Mouse (Mus musculus): ENCODE results near the gene Ptprk.

Ptprk gene

DNA sequence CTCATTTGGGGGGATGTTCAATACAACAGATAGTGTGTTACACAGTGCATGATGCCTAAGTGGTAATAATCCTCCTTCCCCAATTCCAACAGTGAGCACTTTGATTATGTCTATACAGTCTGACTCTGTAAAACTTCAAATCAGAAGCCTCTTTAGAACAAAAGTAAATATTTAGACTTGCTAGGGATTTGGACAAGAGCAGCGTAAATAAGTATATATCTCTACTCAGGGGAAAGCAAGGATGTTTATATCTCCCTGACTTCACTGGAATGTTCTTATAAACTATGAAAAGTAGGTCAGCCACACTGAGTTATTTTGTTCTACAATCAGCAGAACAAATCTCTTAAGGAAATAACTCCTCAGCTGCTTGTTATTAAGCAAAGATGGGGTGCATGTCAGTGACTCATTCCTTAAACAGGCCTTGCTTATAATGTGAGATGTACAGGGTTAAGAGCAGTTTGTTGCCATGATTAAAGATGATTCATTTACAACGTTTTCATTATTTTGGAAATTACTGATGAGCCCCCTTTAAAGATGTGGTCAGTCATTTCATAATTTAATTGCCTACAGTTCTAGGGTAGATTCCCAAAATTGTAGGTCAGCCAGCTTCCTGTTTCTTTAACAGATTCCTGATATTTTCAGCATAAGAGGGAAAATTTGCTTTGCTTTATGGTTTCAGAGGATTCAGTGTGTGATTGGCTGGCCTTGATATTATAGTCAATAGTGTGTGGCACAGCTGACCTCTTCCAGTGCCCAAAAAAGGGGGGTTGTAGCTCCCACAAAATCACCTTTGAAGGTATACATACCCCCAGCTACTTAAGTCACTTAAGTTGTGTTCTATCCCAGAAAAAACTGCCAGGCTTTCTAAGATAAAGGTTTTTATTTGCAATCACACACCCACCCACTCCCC lies 321.2 kb downstream of the Ptprk start:
- DNase-seq (ENCODE audit: extremely low read depth, low read depth), result no peak

- DNase-seq (ENCODE audit: extremely low read depth, low read depth), result no peak
Measured at GRCm38 (mm10) chr10:28396520-28396915, 321.9 kb downstream of the Ptprk start.

GRCm38 (mm10) chr10:28401796-28402195 lies 327.2 kb downstream of the Ptprk start:
- DNase-seq (ENCODE audit: extremely low read depth, low read depth), result no peak

GRCm38 (mm10) chr10:28408980-28409379 lies 334.4 kb downstream of the Ptprk start:
- DNase-seq (ENCODE audit: extremely low read depth, low read depth), result no peak

DNA sequence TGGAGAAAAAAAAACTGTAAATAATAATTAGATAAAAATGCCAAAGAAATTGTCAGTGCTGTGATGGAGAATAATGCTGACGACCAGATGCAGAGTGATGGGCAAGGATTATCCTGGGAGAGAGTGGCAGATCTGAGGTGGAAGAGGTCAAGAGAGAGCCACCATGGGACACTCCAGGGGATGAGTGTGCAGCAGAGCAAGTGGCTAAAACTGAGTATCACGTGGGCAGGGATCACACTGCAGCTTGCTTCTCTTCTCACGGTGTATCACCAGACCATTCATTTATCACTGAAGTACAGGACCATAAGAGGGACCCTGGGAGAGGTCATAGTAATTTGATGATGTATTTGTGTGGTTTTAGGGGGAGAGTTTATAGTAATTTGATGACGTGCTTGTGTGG lies 340.2 kb downstream of the Ptprk start:
- DNase-seq (ENCODE audit: extremely low read depth, low read depth), result no peak

DNA sequence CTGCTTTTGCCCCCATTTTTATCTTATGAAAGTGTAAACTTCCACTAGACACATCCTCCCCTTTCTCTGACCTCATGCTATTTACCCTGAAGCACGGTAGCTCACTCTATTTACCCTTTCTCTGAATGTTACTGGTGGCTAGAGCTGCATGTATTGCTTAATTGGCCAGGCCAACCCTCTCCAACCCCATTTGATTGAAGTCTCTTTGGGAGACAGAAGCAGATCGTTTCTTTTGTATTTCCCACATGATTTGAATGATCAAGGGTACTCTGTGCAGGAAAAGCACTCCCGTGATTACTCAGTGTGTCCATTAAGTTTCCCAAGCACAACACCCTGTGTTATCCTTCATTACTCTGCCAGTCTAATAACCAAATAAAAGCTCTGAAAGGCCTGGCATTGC lies 348.0 kb downstream of the Ptprk start:
- DNase-seq (ENCODE audit: extremely low read depth, low read depth), result no peak

DNA sequence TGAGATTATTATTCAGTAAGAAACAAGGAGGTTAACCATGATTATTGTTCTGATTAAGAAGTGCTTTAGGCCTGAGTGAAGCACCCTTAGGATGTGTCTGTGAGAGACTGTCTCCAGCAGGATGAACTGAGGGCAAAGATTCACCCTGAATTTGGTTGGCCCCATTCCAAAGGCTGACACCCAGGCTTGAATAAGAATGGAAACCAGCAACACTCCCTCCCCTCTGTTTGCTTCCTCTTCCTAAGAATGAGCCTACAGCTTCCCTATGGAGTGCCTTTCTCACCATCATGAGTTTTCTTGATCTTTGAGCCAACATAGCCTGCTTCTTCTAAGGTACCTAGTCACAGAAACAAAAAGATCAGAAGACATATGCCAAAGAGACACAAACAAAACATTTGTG lies 350.8 kb downstream of the Ptprk start:
- DNase-seq (ENCODE audit: extremely low read depth, low read depth), result no peak

DNA sequence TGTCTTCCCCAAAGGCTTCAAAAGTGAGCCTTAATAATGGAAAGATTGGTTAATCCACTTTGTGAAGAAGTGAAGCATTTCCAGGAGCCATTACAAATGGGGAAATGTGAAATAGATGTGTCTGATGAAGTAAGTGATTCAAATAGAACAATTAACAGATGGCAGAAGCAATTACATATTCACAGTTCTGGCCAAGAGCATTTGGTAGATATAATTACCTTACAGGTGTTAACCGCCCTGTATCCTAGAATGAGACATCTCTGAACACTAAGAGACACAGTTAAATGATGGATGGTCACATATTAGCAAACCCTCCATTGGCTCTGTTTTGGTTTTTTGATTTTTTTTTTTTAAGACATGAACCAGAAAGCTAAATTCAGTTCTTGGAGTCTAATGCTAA lies 361.5 kb downstream of the Ptprk start:
- no peak for DNase-seq (ENCODE audit: extremely low read depth, low read depth)

DNA sequence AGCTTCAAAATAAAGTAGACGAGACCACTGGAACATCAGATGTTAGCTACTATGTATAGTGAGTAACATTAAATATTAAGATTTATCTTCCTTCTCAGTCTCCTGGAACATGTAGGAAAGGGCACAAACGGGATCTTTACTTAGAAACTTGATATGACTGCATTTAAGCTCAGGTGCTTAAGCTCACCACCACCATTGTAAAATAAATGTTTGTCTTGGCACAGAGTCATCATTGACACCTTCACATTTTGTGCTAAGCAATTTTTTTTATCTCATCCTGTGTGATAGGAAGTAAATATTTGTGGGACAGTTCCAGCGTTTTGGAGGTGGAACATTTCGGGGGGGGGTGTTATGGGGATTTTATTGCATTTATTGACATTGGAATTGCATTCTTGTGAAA lies 375.2 kb downstream of the Ptprk start:
- no peak for DNase-seq (ENCODE audit: extremely low read depth, low read depth)

- no peak for DNase-seq (ENCODE audit: extremely low read depth, low read depth)
Measured at GRCm38 (mm10) chr10:28450642-28451041, 376.0 kb downstream of the Ptprk start.

GRCm38 (mm10) chr10:28458027-28458426 lies 383.4 kb downstream of the Ptprk start:
- no peak for DNase-seq (ENCODE audit: extremely low read depth, low read depth)

- no peak for DNase-seq (ENCODE audit: extremely low read depth, low read depth)
Measured at GRCm38 (mm10) chr10:28459963-28460362, 385.3 kb downstream of the Ptprk start.

GRCm38 (mm10) chr10:28463706-28464105 lies 389.1 kb downstream of the Ptprk start:
- DNase-seq (ENCODE audit: extremely low read depth, low read depth), result peak; percentile 96

- no peak for DNase-seq (ENCODE audit: extremely low read depth, low read depth)
Measured at GRCm38 (mm10) chr10:28464766-28465548, 390.3 kb downstream of the Ptprk start.

DNA sequence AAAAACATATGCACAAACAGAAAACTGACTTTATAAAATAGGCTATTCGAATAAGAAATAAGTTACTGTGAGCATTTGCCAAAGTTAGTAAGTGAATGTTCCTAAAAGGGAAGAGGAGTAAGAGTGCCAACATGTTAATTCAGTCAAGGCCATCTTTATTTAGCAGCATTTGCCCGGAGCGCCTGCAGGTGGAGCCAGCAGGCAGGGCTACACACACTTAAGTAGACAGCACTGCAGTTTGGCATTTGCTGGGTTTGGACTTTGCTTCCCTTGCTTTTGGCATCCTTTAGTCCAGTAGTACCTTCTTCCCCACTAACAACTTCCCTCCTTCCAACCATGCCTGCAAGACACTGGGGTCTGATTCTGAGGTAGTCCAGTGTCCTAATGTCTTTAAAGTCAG lies 411.0 kb downstream of the Ptprk start:
- DNase-seq (ENCODE audit: extremely low read depth, low read depth), result no peak

- no peak for DNase-seq (ENCODE audit: extremely low read depth, low read depth)
Measured at GRCm38 (mm10) chr10:28491006-28491405, 416.4 kb downstream of the Ptprk start.

DNA sequence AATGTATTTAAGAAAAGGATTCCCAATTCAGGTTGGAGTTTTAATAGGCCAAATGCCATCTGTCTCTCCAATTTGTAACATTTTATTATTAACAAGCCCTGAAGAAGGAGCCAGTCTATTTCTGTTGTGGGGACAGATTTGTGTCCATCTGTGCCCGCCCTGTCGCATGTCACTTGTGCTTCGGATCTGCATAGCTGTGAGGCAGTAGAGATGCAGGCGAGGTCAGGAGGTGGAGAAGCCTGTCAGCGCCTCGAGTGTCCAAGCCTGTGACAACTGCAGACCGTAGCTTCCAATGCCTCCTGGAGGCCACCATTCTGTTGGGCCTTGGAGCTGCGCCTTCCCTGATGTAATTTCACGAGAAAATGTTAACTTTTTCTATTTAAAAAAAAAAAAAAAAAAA lies 417.6 kb downstream of the Ptprk start:
- DNase-seq (ENCODE audit: extremely low read depth, low read depth), result no peak

DNA sequence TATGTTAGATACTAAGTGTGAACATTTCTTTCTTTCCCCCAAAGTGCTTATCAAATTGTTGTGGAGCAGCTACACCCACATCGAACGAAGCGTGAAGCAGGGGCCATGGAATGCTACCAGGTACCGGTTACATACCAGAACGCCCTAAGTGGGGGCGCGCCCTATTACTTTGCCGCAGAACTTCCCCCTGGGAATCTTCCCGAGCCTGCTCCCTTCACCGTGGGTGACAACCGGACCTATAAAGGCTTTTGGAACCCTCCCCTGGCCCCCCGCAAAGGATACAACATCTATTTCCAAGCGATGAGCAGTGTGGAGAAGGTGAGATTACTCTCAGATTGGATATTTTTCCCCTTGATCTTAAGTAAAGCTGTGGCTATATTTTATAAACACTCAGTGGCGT lies 418.2 kb downstream of the Ptprk start:
- DNase-seq (ENCODE audit: extremely low read depth, low read depth), result no peak

DNA sequence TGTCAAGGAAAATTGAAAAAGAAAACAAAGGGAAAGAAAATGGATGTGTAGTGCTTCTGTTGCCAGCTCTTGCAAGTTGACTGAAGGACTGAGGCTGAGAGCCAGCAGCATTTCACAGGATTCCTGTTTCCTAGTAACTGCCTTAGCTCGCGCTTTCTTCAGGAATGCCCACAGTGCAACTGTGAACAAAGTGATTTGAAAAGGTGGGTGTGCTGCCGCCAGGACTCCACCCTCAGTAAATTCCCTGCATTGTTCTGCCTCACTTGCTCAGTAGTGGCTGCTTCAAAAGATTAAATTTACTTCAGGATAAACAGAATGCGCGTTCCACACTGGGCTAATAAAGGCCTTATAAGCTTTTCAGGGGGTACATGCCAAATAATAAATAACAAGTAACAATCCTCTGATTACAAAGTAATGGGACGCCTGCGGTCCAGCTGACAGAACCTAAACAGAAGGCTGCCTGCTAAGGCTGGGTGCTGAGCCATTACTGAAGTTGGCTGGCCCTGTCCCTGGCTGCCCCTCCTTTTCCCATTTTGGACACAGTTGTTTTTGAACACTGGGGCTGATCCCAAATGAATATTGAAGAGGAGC lies 418.7 kb downstream of the Ptprk start:
- DNase-seq (ENCODE audit: extremely low read depth, low read depth), result no peak

GRCm38 (mm10) chr10:28497791-28498190 lies 423.2 kb downstream of the Ptprk start:
- DNase-seq (ENCODE audit: extremely low read depth, low read depth), result no peak

GRCm38 (mm10) chr10:28498504-28498903 lies 423.9 kb downstream of the Ptprk start:
- no peak for DNase-seq (ENCODE audit: extremely low read depth, low read depth)

DNA sequence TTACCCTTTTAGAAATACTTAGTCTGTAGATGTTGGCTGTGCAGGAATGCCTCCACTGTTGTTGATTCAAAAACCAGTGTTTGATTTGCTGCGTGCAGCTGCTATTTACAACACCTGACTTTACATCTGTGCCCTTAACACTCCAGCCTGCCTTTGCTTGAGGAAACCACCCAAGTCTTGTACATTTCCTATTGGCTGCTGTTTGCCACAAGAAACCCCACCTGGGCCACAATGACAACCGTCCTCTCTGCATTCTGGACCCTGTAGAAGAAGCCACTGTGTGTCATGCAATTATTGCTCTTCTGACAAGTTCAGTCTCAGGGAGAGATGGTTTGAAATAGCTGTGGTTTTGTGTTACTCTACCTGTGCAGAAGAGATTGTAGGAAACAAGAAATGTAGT lies 439.0 kb downstream of the Ptprk start:
- no peak for DNase-seq (ENCODE audit: extremely low read depth, low read depth)
